Mouse (Mus musculus): Measurements from ENCODE around the gene Krtap17-1.

DNA sequence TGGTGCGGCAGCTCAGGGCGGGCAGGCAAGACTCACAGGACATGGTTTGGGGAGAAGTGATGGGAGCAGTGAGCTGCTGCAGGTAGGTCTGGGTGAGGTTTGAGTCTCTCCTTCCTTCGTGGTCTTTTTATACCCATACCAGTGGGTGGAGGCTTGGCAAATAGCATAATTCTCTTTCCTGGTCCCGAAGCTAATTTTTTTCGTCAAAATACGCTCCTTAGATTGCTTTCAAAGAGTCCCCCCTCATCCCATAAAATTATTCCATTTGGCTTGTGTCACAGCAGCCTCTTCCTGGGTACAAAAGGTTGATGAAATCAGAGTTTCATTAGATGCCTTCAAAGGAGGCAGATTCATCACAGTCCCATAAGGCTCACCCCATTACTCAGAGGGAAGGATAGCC lies 47.7 kb upstream of the Krtap17-1 start, which contains the start of gene Krt34:
- TF ChIP-seq MAFK (IDR thresholded peaks at IDR 0.05; ENCODE audit: insufficient read depth, low read depth, low read length) (no peak), HCFC1 (IDR thresholded peaks at IDR 0.05; ENCODE audit: borderline replicate concordance, insufficient read depth, low read length) (no peak)

All from ES-E14 (cell line).